Mouse (Mus musculus) embryonic stem cell, embryonic (primary cell): ENCODE measurements around the gene Fhl1.

ENCODE experiments used
- CTCF ChIA-PET, 4 experiments: fragments of 300-600 bp in 2 of 4; fragments of 350-600 bp in 2 of 4; sonication (Branson Sonifier 250); formaldehyde crosslinking; loops; one replicate each; lab custom pipeline; 2022; ENCODE audit warnings: inconsistent platforms in 2 of 4; lab: Charles Lee
- POLR2A ChIA-PET, 4 experiments: fragments of 300-600 bp in 2 of 4; fragments of 350-600 bp in 2 of 4; sonication (Branson Sonifier 250); formaldehyde crosslinking; loops; one replicate each; lab custom pipeline; 2022; ENCODE audit warnings: antibody characterized with exemption in 4 of 4, inconsistent platforms in 1 of 4; lab: Charles Lee

Gene Fhl1

DNA sequence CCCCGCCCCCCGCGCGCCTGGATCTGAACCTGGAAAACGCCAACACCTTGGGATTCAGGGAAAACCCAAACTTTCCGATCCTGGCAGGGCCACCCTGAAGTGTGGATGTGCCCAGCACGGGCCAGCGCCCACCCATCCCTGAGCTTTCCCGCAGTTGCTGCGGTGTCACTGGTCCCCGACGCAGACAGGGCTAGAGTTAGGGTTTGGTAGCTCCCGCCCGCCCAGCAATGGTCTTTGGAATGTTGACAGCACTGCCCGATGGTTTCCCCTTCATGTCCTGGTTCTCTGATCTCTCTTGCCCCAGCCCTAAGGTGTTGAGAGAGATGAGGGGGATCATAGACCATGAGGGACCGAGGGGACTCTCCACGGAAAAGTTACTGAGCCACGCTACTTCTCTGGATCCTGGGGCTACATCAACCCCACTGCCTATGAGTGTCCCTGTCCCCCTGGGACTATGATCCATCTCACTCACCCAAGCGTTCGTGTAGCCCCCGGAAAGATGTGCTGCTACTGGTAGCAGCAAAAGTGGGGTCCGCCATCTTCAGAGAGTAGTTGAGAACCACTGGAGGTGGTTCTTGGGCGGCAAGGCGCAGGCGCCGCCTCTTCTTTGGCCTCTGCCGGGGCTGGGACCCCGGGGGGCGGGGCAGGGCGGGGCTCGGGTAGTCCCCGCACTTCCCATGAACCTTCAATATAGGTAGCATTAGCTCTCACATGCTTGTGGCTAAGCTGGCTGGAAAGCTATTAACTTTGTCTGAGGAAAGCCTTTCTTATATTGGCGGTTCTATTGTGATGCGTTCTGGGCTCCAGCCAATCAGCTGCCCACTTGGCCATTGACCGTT, 90.4 kb downstream of the Fhl1 start, which contains the start of gene Map7d3:
Map7d3 (minus strand) TSS at position 562 of the 839 bp plus-strand sequence.
- POLR2A ChIA-PET, result interaction anchor here in 2 of 4 experiments (0.6 to 1.3 kb wide), 3 partner anchors 20 to 1277 kb away, joined by 3 to 6 read pairs (median 4); no protein-coding TSS in a partner anchor

DNA sequence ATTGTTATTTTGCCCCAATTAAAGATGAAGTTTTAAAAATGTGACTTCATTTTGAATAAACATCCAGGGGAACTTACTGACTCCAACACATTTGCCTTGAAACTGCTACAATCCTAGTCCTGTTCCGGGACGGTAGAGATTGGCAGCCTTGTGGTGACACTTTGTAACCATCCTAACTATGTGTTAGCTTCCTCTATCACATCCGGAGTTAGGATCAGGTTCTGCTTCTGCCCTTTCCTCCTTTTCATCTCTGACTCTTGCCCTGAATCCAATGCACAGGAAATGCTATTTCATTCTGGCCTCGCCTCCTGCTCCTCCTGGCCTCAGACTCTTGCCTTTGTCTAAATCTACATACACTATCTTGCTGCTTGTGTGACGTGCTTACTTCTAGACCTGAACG, 95.9 kb downstream of the Fhl1 start:
- ChIA-PET POLR2A (no interaction called here), CTCF (no interaction called here)

More for the DNA sequence above, 90.4 kb downstream of the Fhl1 start, which contains the start of gene Map7d3:
- CTCF ChIA-PET, result interaction anchor here in 2 of 4 experiments (0.6 to 0.8 kb wide), 3 partner anchors 10 to 30 kb away, joined by 3 to 4 read pairs (median 3); no protein-coding TSS in a partner anchor

DNA sequence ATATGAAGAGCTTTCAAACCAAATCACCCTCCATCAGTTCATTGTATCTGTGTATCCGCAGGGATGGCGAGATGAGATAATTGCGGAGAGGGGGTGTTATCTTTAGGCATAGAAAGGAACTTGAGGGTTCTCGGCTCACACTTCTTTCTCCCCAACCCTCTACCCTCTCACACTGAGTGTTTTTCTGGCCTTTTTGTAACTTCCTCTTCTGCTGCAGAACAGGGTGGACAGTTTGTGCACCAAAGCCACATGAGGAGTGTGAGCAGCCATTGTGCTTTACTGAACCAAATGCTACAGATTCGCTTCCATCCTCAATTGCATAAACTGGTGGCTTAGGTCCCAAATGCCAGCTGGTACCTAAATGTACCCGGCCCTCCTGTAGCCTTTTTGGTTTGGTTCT, 104.3 kb downstream of the Fhl1 start:
- POLR2A ChIA-PET, result interaction anchor here in 1 of 4 experiments (1.0 kb wide), 1 partner anchor 37 kb away, joined by 3 read pairs; no protein-coding TSS in a partner anchor
- CTCF ChIA-PET, result no interaction called here

DNA sequence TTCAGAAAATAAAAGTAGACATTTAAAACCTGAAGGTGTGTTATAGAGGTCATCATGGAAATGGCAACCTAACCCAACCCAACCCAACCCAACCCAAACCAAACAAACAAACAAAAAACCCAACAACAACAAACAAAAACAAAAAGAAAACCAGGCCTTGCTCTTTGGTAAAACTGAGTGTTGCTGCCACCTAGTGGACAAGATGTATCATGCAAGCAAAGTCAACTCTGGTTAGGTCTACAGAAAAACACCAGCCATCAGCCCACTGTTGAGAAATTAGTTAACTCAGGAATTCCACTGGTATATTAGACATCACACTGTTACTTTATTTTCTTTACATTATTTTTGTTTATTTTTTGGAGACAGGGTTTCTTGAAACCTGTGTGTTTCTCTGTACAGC, 107.8 kb downstream of the Fhl1 start:
- ChIA-PET POLR2A (no interaction called here), CTCF (no interaction called here)

DNA sequence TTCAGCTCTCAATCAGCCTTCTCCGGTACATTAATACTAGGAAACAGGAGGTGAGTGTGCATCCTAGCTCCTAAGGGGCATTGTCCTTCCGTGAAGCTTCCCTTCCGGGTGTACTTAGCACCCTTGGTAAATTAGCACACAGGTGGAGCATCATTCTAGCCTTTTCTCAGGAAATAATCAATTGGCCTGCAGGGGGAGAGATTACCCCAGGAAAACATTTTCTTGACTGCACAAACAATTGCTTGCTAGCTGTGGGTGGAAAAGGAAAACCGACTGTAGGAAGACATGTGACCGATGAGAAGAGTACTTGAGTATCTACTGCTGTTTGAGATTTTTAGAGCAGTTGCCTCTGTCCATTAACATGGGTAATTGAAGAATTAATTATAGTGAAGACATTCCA, 109.7 kb downstream of the Fhl1 start:
- ChIA-PET POLR2A (no interaction called here), CTCF (interaction anchor here in 1 of 4 experiments (0.6 kb wide), 1 partner anchor 537 kb away, joined by 3 read pairs; no protein-coding TSS in a partner anchor)
